Mouse (Mus musculus) MEL (cell line): ENCODE measurements around the gene Tufm. TPM values are rescaled to one million over a fixed set of nuclear protein-coding genes. Genes with fewer than 3 reads are reported as not detected.

Source experiments
- DNase-seq: peaks from one replicate; pipeline ENCODE4 v3.0.0; 2011; ENCODE audit warnings: low read depth, low spot score
- H3K27ac ChIP-seq: 2 replicates; pipeline ENCODE4 v1.5.1; 2012; ENCODE audit warnings: low read depth, mild to moderate bottlenecking, control low read depth, low read length, moderate library complexity; ENCODE audit not compliant: control insufficient read depth
- H3K27me3 ChIP-seq, 2 experiments: fragments of 150-350 bp in 1 of 2; sonication (generic) in 1 of 2; 2 replicates each; pipeline ENCODE4 v1.6.1; 2012; ENCODE audit warnings: low read length in 2 of 2, mild to moderate bottlenecking in 2 of 2, improper control_type of control experiment in 1 of 2, moderate library complexity in 1 of 2; ENCODE audit not compliant: insufficient read depth in 2 of 2, control insufficient read depth in 1 of 2
- H3K36me3 ChIP-seq, 2 experiments: 2 replicates each; pipeline ENCODE4 v1.6.1; 2012 to 2014; ENCODE audit warnings: low read length in 2 of 2, improper control_type of control experiment in 1 of 2, inconsistent platforms in 1 of 2, mild to moderate bottlenecking in 1 of 2; ENCODE audit not compliant: insufficient read depth in 2 of 2, control insufficient read depth in 1 of 2
- H3K4me1 ChIP-seq, 2 experiments: fragments of 150-350 bp in 1 of 2; sonication (generic) in 1 of 2; 2 replicates each; pipeline ENCODE4 v1.6.1; 2012; ENCODE audit warnings: low read length in 2 of 2, improper control_type of control experiment in 1 of 2, mild to moderate bottlenecking in 1 of 2; ENCODE audit not compliant: insufficient read depth in 2 of 2, control insufficient read depth in 1 of 2
- H3K4me3 ChIP-seq, 2 experiments: fragments of 150-350 bp in 1 of 2; sonication (generic) in 1 of 2; 2 replicates each; pipeline ENCODE4 v1.5.1; 2012; ENCODE audit warnings: low read depth in 2 of 2, low read length in 2 of 2, mild to moderate bottlenecking in 2 of 2, moderate library complexity in 2 of 2, control low read depth in 1 of 2, improper control_type of control experiment in 1 of 2; ENCODE audit not compliant: control insufficient read depth in 1 of 2, insufficient read depth in 1 of 2
- H3K79me2 ChIP-seq: 2 replicates; pipeline ENCODE4 v1.6.1; 2012; ENCODE audit warnings: mild to moderate bottlenecking, low read length, moderate library complexity; ENCODE audit not compliant: control insufficient read depth, poor library complexity, insufficient read depth
- H3K9ac ChIP-seq: 2 replicates; pipeline ENCODE4 v1.6.1; 2012; ENCODE audit warnings: low read depth, mild to moderate bottlenecking, control low read depth, low read length, moderate library complexity; ENCODE audit not compliant: control insufficient read depth, poor library complexity, severe bottlenecking
- H3K9me3 ChIP-seq: fragments of 150-350 bp; sonication (generic); replicated peaks from 2 replicates; pipeline ENCODE4 v1.6.1; 2012; ENCODE audit warnings: mild to moderate bottlenecking, low read length, improper control_type of control experiment, moderate library complexity; ENCODE audit not compliant: insufficient read depth
- CTCF ChIP-seq, 3 experiments: IDR thresholded peaks in 2 of 3; conservative IDR thresholded peaks in 1 of 3; 2 replicates each; pipeline ENCODE4 v1.5.1; 2011 to 2012; ENCODE audit warnings: low read length in 3 of 3, low read depth in 2 of 3, mild to moderate bottlenecking in 2 of 3, improper control_type of control experiment in 1 of 3, inconsistent platforms in 1 of 3, mixed read lengths in 1 of 3, moderate library complexity in 1 of 3; ENCODE audit not compliant: control insufficient read depth in 1 of 3, insufficient read depth in 1 of 3, poor library complexity in 1 of 3, severe bottlenecking in 1 of 3
- E2F4 ChIP-seq: IDR thresholded peaks from 2 replicates; pipeline ENCODE4 v1.6.1; 2011; ENCODE audit warnings: low read depth, low read length, improper control_type of control experiment, borderline replicate concordance
- ELF1 ChIP-seq: IDR thresholded peaks from 2 replicates; pipeline ENCODE4 v1.6.1; 2014; ENCODE audit warnings: low read depth, mild to moderate bottlenecking, inconsistent platforms, low read length, improper control_type of control experiment, moderate library complexity
- EP300 ChIP-seq, 2 experiments: IDR thresholded peaks; 2 replicates each; pipeline ENCODE4 v1.6.1; 2011; ENCODE audit warnings: improper control_type of control experiment in 2 of 2, low read length in 2 of 2, low read depth in 1 of 2, mild to moderate bottlenecking in 1 of 2
- ETS1 ChIP-seq: IDR thresholded peaks from 2 replicates; pipeline ENCODE4 v1.6.1; 2012; ENCODE audit warnings: low read depth, mild to moderate bottlenecking, inconsistent platforms, low read length, improper control_type of control experiment, moderate library complexity
- GABPA ChIP-seq: IDR thresholded peaks from 2 replicates; pipeline ENCODE4 v1.6.1; 2012; ENCODE audit warnings: low read depth, mild to moderate bottlenecking, inconsistent platforms, low read length, improper control_type of control experiment, moderate library complexity
- GATA1 ChIP-seq: IDR thresholded peaks from 2 replicates; pipeline ENCODE4 v1.6.1; 2011; ENCODE audit warnings: low read depth, low read length, improper control_type of control experiment
- JUND ChIP-seq: IDR thresholded peaks from 2 replicates; pipeline ENCODE4 v1.6.1; 2011; ENCODE audit warnings: low read depth, mild to moderate bottlenecking, improper control_type of control experiment, low read length
- MAX ChIP-seq: IDR thresholded peaks from 2 replicates; pipeline ENCODE4 v1.6.1; 2011; ENCODE audit warnings: low read length, improper control_type of control experiment
- MEF2A ChIP-seq: IDR thresholded peaks from 2 replicates; pipeline ENCODE4 v1.6.1; 2014; ENCODE audit warnings: low read depth, mild to moderate bottlenecking, inconsistent platforms, low read length, improper control_type of control experiment; ENCODE audit not compliant: poor library complexity, insufficient replicate concordance, severe bottlenecking; ENCODE audit errors: extremely low read depth
- MXI1 ChIP-seq: IDR thresholded peaks from 2 replicates; pipeline ENCODE4 v1.6.1; 2011; ENCODE audit warnings: mild to moderate bottlenecking, low read depth, low read length, improper control_type of control experiment
- NELFE ChIP-seq: IDR thresholded peaks from 2 replicates; pipeline ENCODE4 v1.6.1; 2011; ENCODE audit warnings: low read depth, low read length, improper control_type of control experiment
- POLR2A ChIP-seq, 2 experiments: IDR thresholded peaks; 2 replicates each; pipeline ENCODE4 v1.6.1; 2011 to 2012; ENCODE audit warnings: low read length in 2 of 2, mild to moderate bottlenecking in 2 of 2, control low read depth in 1 of 2, improper control_type of control experiment in 1 of 2, low read depth in 1 of 2, moderate library complexity in 1 of 2; ENCODE audit not compliant: control insufficient read depth in 1 of 2, insufficient read depth in 1 of 2, poor library complexity in 1 of 2
- POLR2AphosphoS5 ChIP-seq: IDR thresholded peaks from 2 replicates; pipeline ENCODE4 v1.6.1; 2012; ENCODE audit warnings: low read depth, borderline replicate concordance, mild to moderate bottlenecking, inconsistent platforms, low read length, moderate library complexity, mixed read lengths
- RAD21 ChIP-seq: IDR thresholded peaks from 2 replicates; pipeline ENCODE4 v1.6.1; 2011; ENCODE audit warnings: mild to moderate bottlenecking, low read depth, low read length, improper control_type of control experiment
- SIN3A ChIP-seq: IDR thresholded peaks from 2 replicates; pipeline ENCODE4 v1.6.1; 2012; ENCODE audit warnings: low read length, improper control_type of control experiment, inconsistent platforms
- SMC3 ChIP-seq: IDR thresholded peaks from 2 replicates; pipeline ENCODE4 v1.6.1; 2011; ENCODE audit warnings: low read depth, low read length, improper control_type of control experiment
- TBP ChIP-seq: IDR thresholded peaks from 2 replicates; pipeline ENCODE4 v1.8.0; 2011; ENCODE audit warnings: low read depth, low read length, improper control_type of control experiment
- USF1 ChIP-seq: IDR thresholded peaks from 2 replicates; pipeline ENCODE4 v1.6.1; 2014; ENCODE audit warnings: low read depth, mild to moderate bottlenecking, inconsistent platforms, low read length, improper control_type of control experiment, moderate library complexity
- USF2 ChIP-seq, 2 experiments: IDR thresholded peaks; 2 replicates each; pipeline ENCODE4 v1.6.1; 2011 to 2012; ENCODE audit warnings: improper control_type of control experiment in 2 of 2, low read length in 2 of 2, borderline replicate concordance in 1 of 2, inconsistent platforms in 1 of 2, low read depth in 1 of 2, mild to moderate bottlenecking in 1 of 2; ENCODE audit not compliant: insufficient read depth in 1 of 2
- ZC3H11A ChIP-seq: IDR thresholded peaks from 2 replicates; pipeline ENCODE4 v1.6.1; 2012; ENCODE audit warnings: low read depth, mild to moderate bottlenecking, inconsistent platforms, low read length, improper control_type of control experiment
- ZKSCAN1 ChIP-seq: IDR thresholded peaks from 2 replicates; pipeline ENCODE4 v1.6.1; 2012; ENCODE audit warnings: low read depth, mild to moderate bottlenecking, inconsistent platforms, low read length, improper control_type of control experiment, moderate library complexity
- ZMIZ1 ChIP-seq: IDR thresholded peaks from 2 replicates; pipeline ENCODE4 v1.6.1; 2012; ENCODE audit warnings: low read depth, mild to moderate bottlenecking, inconsistent platforms, low read length, improper control_type of control experiment, moderate library complexity
- ZNF384 ChIP-seq: IDR thresholded peaks from 2 replicates; pipeline ENCODE4 v1.6.1; 2012; ENCODE audit warnings: low read depth, mild to moderate bottlenecking, inconsistent platforms, low read length, improper control_type of control experiment
- polyA plus RNA-seq, 2 experiments: library from polyadenylated mRNA; stranded (reverse) in 1 of 2; unstranded in 1 of 2; fragments of >175 nt in 1 of 2; fragments of >200 nt in 1 of 2; gene quantifications; 2 replicates each; pipeline versions ENCODE4 v1.2.1 to v1.2.4; 2012; ENCODE audit warnings: low replicate concordance in 2 of 2, low read depth in 1 of 2; ENCODE audit not compliant: insufficient read length in 2 of 2, insufficient read depth in 1 of 2, missing spikeins in 1 of 2
- total RNA-seq: library from RNA; depleted of rRNA; stranded (reverse); fragments of 300-350 nt; gene quantifications from 2 replicates; pipeline ENCODE4 v1.2.3, GENCODE M21; 2012

Gene Tufm
- total and polyA plus RNA-seq, 3 experiments, result 224 to 397 TPM; not detected in 1

GRCm38 (mm10) chr7:126528166-126528577 lies 41.0 kb downstream of the Tufm start (continued):
- TF ChIP-seq ZNF384, result no peak
- TF ChIP-seq E2F4, result no peak
- no peak for TF ChIP-seq ELF1
- TF ChIP-seq GATA1, result peak; percentile 65; the same call in 1 of the 2 replicates
- TF ChIP-seq MEF2A, result no peak
- peak; percentile 40; the same call in 1 of the 2 replicates for TF ChIP-seq SIN3A
- peak; percentile 96 for TF ChIP-seq ZC3H11A
- peak; percentile 93 for TF ChIP-seq SMC3
- no peak for TF ChIP-seq POLR2A (IDR thresholded peaks at IDR 0.05; ENCODE audit: control insufficient read depth in 1 of 2, insufficient read depth in 1 of 2, low read depth in 1 of 2, low read length in 2 of 2, poor library complexity in 1 of 2)
- TF ChIP-seq, all 39 proteins: peak for 7

- Histone ChIP-seq H3K79me2 (no peaks in the 10 kb centered on the region; the same call in 1 of the 2 replicates), H3K4me1 (peaks cover 0 to 8% of the 10 kb centered on the region in 2 experiments; a peak in 2 of 4 replicates), H3K27ac (no peak overlapping the region), H3K9ac (no peak overlapping the region), H3K27me3 (no peaks in the 10 kb centered on the region), H3K36me3 (peaks cover 0 to 9% of the 10 kb centered on the region in 2 experiments; a peak in 1 of 4 replicates), H3K4me3 (no peak overlapping the region), H3K9me3 (no peaks in the 10 kb centered on the region)
- DNase-seq, result no peak
- no peak for TF ChIP-seq MAX
- no peak for TF ChIP-seq SMC3
- no peak for TF ChIP-seq TBP
- TF ChIP-seq RAD21, result no peak
- TF ChIP-seq ZNF384, result no peak
- no peak for TF ChIP-seq JUND
- no peak for TF ChIP-seq MEF2A
- no peak for TF ChIP-seq SIN3A
- no peak for TF ChIP-seq POLR2AphosphoS5
- no peak for TF ChIP-seq EP300 (IDR thresholded peaks at IDR 0.05; ENCODE audit: low read depth in 1 of 2, low read length in 2 of 2)
- no peak for TF ChIP-seq ZKSCAN1
- no peak for TF ChIP-seq ZMIZ1
- TF ChIP-seq MXI1, result no peak
- TF ChIP-seq USF1, result no peak
- TF ChIP-seq ETS1, result no peak
- TF ChIP-seq CTCF (IDR thresholded peaks at IDR 0.05 in 2 of 3, conservative IDR thresholded peaks at IDR 0.05 in 1 of 3; ENCODE audit: control insufficient read depth in 1 of 3, insufficient read depth in 1 of 3, low read depth in 2 of 3, low read length in 3 of 3, poor library complexity in 1 of 3, severe bottlenecking in 1 of 3), result no peak
- no peak for TF ChIP-seq NELFE
- TF ChIP-seq E2F4, result no peak
- no peak for TF ChIP-seq GABPA
- TF ChIP-seq USF2 (IDR thresholded peaks at IDR 0.05; ENCODE audit: borderline replicate concordance in 1 of 2, insufficient read depth in 1 of 2, low read depth in 1 of 2, low read length in 2 of 2), result no peak
Observed at GRCm38 (mm10) chr7:126533434-126533833, 46.3 kb downstream of the Tufm start.
